Mouse (Mus musculus) c-Kit-negative CD71-positive TER-119-positive erythroid progenitor cells, embryonic 14.5 days (primary cell): Measurements from ENCODE around the gene Tmem145.
A peak's percentile ranks its signal among the peaks of the same experiment; 100 is the strongest.
"Not testable (repeated sequence)": the region's sequence is repeated elsewhere in the genome, so short reads cannot be mapped to it uniquely, and the experiment has no call there.

Source experiments
- DNase-seq: peaks from one replicate; pipeline ENCODE4 v3.0.0-alpha.2; 2013; ENCODE audit warnings: low read depth, low spot score

The Tmem145 gene

DNA sequence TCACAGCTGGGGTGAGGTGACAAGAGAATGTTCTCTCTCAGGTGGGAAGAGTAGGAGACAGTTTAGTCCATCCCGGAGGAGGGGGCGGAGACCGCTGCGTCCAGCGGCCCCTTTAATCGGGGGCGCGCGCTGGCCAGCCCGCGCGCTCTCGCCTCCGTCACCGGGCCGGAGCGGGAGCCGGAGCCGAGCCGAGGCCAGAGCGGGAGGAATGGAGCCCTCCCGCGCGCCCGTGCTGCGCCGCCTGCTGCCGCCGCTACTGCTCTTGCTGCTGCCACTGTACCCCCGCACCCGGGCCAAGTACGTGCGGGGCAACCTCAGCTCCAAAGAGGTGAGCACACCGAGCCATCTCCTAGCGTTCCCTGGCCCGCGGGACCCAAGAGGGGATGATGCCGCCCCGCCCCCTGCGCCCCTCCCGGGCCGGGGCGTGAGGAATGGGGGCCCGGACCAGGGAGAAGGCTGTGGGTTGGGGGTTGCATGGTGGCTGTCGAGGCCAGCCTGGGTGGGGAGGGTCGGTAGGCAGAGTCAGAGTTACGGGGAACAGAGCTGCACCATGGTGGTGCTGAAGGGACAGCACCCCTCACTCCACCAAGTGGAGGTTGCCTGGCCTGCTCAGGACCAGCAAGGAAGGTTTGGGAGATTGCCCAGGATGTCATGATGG is at the start of gene Tmem145:
Gene Tmem145 (plus strand): TSS at position 151 of the 658 bp plus-strand sequence.
- DNase-seq = no peak

DNA sequence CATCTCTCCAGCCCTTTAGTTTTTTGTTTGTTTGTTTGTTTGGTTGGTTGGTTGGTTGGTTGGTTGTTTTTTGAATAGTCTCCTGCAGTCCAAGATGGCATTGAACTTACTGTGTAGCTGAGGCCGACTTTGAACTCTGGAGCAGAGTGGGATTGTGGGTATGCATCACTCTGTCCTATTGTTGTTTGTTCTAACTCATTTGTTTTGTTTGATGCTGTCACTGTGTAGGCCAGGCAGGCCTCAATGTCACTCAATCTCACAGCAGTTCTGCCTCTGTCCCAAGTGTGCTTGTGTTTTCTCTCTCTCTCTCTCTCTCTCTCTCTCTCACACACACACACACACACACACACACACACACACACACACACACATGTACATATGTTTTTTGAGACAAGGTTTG is 44.0 kb upstream of the Tmem145 start:
- DNase-seq = no peak

DNA sequence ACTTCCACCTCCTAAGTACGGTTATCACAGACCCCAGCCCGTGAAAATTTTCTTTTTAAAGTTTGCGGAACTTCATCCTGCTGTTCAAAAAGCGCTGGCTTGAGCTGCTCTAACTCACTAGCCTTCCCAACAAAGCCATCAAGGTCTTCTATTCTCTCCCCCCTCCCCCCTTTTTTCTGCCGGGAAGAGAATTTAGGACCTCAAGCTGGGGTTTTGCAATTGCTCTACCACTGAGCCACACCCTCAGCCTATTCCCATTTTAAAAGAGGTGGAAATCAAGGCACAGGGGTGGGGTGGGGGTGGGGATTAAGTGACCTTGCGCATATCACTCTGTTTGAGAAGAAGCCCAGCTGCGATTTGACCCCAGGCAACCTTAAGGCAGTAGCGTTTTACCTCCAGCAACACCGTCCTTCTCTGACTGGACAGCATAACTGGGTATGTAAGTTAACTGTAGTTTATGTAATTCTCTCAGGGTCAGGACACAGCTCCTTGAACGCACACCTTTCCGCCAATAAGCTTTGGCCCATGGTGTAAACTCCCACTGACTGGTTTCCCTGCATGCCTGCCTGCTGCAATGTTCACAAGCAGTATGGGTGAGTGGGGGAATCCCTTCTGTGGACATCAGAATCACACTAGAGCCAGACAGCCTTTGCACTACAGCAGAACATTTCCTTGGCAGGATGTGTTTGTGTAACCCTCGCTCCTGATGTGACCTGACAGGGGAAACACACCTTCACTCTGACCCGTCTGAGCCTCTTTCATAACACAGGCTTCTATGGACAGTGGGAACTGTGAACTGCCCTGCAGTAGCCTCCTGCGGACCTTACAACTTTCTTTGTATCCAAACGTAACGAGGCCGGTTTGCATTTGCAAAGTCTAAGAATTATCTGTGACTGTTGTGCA is 41.7 kb upstream of the Tmem145 start:
- DNase-seq = no peak

DNA sequence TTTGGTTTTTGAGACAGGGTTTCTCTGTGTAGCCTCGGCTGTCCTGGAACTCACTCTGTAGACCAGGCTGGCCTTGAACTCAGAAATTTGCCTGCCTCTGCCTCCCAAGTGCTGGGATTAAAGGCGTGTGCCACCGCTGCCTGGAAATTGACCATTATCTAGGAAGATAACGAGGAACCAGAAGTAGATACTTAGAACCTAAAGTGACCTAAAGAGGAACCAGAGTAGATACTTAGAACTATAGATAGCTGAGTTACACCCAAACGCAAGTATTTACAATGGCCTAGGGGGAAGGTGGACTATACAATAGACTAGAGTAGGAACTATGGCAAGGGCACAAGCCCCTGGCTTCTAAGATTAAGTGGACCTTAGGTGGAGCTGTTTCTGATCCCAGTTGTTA is 40.2 kb upstream of the Tmem145 start:
- DNase-seq = not testable (repeated sequence)

DNA sequence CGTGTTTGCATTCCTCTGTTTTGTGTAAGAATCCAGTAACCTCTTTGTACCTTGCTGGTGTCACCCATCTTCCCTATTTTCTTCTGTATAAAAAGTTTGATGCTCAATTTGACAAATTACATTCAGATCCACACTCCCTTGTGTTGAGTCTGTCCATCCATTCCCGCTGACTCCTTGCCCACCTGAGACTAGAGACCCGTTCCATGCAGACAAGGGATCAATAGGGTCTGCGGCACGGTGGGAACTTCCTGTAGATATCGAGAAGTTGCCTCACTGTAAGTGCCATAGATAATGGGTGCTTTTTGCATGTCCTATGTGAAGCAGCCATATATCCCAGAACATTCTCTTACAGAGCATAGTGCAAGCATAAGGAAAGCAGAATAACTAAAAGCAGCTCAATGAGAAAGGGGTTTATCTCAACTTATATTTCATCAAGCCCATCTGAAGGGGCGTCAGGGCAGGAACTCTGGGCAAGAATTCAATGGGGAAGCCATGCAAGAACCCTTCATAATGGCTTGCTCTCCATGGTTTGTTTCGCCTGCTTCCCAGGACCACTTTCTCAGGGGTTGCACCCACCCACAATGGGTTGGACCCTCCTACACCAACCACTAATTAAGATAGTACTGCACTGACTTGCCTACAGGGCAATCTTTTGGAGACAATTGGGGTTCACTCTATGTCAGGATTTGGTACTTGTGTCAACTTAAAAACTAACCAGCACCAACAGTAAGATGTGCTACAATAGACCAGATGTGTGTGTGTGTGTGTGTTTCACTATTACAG is 39.5 kb upstream of the Tmem145 start:
- no peak for DNase-seq

DNA sequence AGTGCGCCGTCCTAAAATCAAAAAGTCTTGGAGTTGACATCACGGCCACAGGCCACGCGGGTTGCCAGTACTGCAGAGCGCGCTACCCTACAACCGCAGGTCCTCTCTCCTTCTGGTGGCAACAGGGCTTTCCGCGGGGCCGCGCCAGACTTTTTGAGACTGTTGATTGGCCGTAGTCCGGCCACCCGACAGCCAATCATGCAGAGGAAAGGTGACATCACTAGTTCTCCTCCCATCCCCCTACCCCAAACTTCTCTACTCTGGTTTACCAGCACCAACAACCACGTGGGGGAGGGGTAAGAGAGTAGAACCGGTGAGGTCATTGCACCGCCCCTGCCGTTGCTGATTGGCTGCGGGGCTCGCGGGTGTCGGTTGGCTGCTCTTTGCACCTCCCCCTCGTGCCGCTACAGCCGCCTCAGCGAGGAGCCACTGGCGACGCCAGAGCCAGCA is 38.6 kb upstream of the Tmem145 start, which contains the start of gene Cic:
Gene Cic (plus strand): TSS at position 404 of the 450 bp plus-strand sequence.
- DNase-seq = peak; percentile 94

DNA sequence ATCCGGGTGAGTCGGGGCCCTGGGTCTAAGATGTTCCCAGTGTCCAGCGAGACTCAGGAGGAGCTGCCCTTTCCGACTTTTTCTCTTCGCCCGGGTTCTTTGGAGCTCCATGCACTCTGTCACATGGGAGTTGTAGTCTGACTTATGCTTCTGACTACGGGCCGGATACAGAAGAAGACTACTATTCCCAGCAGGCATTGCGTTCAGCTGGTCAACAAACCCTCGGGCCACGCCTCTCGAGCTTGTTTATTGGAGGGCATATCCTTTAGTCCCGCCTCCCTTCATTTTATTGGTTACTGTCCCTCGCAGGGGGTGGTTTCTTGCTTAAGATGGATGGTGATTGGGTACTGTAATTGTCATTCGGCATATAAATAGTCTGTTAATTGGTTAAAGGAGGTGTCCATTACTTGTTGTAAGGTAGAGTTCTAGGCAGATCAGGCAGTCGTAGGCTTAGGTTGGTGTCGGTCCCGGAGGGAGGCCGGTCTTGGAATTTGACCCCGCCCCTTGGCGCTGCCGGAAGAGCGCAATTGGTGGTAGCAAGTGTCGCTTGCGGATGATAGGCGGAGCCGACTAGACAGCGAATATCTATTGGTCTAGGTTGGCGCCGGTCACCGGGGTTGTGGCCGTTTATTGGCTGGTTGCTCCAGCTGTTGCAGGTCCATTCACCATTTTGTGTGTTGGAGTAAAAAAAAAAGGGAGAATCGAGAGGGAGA is 38.0 kb upstream of the Tmem145 start:
- peak; percentile 100 for DNase-seq

DNA sequence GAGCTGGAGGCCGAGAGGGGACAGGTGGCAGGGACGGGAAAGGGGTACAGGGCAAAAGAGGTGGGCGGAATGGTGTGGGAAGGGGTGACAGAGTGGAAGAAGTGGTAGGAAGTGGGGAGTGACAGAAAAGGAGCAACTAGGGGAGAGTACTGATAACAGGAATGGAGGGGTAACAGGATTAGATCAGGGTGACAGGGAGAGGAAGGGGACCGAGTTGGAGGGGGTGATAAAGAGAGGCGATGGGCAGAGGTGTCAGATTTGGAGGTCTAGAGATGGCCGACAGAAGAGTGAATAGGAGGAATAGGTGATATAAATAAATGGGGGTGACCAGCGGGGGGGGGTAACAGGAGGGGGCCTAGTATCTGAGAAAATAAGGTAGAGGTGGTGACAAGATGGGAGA is 37.3 kb upstream of the Tmem145 start:
- DNase-seq = no peak

DNA sequence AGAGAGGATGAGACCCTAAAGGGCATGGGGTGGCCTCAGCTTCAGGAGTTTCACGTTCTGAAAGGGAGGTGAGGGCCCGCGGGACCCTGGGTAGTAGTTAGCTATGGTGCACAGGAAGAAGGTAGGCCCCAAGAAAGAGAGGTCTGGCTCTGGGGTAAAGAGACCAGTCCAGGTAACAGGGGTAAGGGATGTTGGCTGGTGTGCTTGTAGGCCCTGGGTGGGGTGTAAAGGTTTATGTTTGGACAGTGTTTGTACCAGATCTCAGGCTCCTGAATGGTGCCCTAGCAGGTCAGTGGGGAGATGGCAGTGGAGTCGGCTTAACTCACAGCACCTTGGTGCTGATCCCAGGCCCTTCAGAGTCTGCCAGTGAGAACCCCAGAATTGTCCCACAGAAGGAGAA is 36.9 kb upstream of the Tmem145 start:
- DNase-seq = no peak

DNA sequence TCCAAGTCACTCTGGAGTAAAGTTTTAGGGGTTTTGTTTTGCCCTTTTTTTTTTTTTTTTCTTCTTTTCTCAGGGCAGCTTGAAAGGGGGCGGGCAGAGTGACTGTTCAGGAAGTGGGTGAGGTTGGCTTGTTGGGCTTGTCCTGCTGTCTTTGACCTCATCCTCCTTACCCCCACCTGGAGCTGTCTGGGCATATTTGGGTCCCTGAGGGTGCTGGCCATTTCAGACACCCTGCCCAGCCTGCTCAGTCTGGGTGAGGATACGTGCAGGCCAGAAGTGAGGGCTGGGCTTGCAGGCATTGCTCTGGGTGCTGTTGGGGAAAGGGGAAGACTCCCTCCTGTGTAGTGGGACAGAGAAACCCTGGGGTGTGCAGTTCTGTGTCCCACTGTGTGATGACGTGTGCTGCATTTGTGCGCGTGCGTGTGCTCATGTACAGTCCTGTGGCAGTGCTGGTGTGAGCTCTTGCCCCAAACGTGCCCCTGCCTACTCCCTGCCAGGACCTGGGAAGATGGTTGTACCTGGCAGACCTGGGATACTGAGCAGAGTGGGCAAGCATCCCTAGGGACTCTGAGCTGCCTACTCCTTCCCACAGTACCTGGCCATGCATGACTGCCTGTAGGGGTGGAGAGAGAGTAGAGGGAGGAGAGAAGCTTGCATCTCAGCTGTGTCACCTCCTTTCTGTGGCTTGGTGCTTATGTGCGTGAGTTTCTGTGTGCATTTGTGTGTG is 36.2 kb upstream of the Tmem145 start:
- DNase-seq = no peak

DNA sequence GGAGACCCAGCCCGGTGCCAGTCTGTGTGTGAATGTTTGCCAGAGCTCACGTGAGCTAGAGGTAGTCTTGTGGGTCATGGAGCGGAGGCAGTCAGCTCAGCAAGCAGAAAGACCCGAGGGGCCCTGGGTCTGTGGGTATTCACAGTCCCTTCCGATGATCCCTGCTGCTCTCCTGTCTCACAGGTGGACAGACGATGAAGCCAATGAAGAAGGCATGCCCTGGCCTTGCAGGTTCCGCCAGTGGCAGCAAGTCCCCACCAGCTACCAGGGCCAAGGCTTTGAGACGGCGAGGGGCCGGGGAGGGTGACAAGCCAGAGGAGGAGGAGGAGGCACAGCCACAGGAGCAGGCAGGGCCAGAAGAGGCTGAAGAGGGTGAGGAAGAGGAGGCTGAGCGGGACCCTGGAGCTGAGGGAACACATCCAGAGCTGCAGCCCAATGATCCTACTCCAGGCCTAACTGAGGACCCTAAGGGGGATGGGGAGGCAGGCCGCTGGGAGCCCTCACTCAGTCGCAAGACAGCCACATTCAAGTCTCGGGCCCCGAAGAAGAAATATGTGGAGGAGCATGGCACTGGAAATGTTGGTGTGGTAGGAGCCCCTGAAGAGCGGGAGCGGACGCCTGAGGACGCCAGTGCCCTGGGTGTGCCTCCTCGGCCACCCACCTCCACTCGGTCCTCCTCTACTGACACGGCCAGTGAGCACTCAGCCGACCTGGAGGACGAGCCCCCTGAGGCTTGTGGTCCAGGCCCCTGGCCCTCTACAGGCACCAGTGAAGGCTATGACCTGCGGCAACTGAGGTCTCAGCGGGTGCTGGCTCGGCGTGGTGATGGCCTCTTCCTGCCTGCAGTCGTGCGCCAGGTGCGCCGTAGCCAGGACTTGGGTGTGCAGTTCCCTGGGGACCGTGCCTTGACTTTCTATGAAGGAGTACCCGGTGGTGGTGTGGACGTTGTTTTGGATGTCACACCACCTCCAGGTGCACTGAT is 35.0 kb upstream of the Tmem145 start:
- DNase-seq = no peak

DNA sequence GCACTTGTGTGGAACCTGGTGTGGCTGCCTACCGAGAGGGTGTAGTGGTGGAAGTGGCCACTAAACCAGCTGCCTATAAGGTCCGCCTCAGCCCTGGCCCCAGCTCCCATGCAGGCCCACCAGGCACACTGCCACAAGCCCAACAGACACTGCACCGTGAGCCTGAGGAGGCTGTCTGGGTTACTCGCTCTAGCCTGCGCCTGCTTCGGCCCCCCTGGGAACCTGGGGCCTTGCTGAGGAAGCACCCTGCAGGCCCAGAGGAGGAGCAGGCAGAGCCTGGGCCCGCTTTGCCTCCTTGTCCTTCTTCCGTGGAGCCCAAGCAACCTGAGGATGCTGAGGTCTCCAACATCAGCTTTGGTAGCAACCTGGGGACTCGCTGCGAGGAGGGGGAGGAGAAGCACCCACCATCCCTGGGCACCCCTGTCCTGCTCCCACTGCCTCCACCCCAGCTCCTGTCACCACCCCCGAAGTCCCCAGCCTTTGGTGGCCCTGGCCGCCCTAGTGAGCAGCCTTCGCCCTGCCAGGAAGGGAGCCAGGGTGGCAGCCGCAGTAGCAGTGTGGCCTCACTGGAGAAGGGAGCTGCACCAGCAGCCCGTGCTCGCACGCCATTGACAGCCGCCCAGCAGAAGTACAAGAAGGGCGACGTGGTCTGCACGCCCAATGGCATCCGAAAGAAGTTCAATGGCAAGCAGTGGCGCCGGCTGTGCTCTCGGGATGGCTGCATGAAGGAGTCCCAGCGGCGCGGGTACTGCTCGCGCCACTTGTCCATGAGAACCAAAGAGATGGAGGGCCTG is 34.1 kb upstream of the Tmem145 start:
- DNase-seq = no peak

DNA sequence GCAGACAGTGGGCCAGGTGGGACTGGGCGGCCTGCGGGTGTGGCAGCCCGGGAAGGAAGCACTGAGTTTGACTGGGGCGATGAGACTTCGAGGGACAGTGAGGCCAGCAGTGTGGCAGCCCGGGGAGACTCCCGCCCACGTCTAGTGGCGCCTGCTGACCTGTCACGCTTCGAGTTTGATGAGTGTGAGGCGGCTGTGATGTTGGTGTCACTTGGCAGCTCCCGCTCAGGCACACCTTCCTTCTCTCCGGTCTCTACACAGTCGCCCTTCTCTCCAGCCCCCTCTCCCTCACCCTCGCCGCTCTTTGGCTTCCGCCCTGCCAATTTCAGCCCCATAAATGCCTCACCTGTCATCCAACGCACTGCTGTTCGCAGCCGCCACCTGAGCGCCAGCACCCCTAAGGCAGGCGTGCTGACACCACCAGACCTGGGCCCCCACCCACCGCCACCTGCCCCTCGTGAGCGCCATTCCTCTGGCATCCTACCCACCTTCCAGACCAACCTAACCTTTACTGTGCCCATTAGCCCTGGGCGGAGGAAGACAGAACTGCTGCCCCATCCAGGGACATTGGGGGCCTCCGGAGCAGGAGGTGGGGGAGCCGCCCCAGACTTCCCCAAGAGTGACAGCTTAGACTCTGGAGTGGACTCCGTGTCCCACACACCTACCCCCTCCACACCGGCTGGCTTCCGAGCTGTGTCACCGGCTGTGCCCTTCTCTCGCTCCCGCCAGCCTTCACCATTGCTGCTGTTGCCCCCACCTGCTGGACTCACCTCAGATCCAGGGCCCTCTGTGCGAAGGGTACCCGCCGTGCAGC is 33.3 kb upstream of the Tmem145 start:
- no peak for DNase-seq

DNA sequence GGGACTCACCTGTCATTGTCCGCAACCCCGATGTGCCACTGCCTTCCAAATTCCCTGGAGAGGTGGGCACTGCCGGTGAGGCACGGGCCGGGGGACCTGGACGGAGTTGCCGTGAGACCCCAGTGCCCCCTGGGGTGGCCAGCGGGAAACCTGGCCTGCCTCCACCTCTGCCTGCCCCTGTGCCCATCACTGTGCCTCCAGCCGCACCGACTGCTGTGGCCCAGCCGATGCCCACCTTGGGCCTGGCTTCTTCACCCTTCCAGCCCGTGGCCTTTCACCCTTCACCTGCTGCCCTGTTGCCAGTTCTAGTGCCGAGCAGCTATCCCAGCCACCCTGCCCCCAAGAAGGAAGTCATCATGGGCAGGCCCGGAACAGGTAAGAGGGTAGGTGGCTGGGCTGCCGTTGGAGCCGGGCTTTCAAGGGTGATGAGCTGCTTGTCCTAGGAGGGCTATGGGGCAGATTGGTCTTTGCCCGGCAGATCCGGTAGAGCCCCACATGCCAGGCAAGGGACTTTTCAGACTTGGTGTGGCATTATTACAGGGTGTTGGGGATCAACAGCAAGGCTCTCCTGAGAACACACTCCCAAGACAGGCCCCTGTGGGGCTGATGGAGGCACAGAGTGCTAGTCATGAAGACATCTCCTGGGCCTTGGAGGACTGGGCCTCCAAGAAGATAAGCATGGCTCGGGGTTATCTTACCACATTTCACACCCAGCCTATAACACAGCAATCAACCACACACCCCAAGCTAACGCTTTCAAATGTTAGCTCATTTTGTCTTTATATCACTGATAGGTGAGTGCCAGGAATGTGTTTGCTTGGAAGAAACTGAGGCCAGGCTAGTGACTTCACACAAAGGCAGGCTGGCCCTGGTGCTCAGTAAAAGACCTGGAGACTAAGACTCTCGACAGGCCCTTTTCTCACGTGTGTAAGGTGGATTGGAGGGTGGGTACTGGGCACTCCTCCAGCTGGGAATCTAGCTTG is 32.4 kb upstream of the Tmem145 start:
- DNase-seq = no peak

DNA sequence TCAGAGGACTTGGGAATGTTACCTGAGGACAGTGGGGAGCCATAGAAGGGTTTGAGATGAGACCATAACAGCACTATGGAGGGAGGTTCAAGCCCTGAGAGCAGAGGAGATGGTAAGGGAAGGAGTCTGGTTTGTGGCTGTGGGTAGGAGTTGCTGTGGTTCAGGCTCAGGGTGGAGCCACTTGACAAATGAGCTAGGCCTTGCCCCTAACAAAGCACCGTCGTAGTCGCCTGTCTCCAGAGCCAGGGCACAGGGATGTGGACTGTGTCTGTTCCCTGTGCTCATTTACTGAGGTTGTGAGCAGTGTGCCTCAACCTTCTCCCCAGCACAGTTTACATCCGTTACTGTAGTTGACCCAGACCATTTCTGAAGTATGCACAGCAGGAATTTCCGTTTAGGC is 31.3 kb upstream of the Tmem145 start:
- DNase-seq = no peak

DNA sequence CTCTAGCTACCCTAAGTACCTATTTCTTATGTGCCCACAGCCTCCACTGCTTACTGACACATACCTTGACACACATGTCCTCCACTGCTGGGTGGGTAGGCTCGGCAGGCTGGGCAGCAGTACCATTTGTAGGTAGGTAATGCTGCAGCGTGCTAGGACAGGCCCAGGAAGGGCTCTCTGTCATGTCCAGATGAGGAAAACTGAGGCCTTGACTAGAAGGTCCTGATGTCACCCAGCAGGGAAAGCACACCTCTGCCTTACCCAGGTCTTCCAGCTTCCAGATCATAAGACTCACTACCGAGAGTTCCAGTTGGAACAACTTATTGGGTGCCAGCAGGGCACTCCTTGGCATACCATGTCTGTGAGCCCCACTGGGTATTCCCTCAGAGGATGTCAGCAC is 30.9 kb upstream of the Tmem145 start:
- DNase-seq = no peak
